Mouse (Mus musculus) G1E-ER4 (cell line): ENCODE measurements around the gene Slc35g3. TPM values are rescaled to one million over a fixed set of nuclear protein-coding genes. Genes with fewer than 3 reads are reported as not detected.

Experiments used
- GATA1 ChIP-seq: IDR thresholded peaks from one replicate; pipeline ENCODE4 v1.8.0; 2012; ENCODE audit warnings: low read length, inconsistent platforms
- polyA plus RNA-seq: library from polyadenylated mRNA; stranded (reverse); fragments of >175 nt; gene quantifications from 2 replicates; pipeline ENCODE4 v1.2.3, GENCODE M21; 2012

Gene Slc35g3
- polyA plus RNA-seq, 1 experiment, result not detected

DNA sequence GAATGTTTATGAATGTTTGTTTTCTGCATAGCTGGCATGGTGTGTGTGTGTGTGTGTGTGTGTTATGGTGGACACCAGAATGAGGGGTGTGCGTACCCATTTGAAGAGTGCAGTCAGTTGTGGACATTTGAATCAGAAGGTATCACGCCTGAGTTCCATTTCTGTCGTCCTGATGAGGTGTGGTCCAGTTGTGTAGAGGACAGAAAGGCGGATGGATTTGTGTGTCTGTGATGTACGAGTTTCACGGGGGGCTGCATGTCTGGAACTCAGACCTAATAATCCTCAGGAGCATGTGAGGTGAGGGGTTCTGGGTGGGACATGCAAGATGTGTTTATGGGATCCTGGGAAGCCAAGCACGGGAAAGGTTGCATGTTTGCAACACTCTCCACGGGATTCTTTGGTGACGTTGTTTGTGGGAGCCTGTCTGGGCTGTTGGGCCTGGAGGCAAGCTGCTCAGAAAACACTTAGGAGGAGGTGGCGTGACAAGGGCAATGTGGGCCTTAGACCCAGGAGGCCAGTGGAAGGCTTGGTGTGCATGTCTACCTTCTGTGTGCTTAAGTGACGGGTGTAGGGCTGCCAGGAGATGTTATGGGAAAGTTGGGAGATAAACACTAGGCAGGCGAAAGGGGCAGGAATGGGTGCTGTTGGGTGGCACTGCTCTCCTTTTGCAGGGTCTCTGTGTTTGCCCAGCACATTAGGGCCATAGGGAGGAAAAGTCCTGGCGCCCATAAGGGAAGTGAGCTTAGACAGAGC is 5.3 kb upstream of the Slc35g3 start:
- TF ChIP-seq GATA1, result no peak

DNA sequence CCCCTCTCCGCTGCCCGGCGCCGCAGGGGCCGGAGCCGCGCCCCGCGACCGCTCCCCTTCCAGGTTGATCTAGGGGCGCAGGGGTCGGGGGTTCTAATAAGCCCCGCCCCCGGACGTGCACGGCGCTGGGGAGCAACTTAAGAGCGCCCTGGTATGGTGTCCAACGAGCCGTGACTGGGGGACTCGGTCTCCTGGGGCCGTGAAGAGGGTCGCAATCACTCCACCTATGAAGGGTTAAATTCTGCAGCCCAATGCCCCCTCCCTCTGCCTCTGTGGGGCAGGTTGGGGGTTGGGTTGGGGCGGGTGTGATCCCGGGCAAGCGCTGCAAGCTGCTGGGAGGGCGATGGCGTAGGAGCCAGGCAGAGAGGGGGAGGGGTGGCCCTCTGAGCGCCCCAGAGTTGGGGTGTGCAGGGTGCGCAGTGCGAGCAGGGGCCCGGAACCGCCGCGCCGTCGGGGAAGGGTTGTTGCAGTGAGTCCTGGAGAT is 4.4 kb upstream of the Slc35g3 start:
- no peak for TF ChIP-seq GATA1

DNA sequence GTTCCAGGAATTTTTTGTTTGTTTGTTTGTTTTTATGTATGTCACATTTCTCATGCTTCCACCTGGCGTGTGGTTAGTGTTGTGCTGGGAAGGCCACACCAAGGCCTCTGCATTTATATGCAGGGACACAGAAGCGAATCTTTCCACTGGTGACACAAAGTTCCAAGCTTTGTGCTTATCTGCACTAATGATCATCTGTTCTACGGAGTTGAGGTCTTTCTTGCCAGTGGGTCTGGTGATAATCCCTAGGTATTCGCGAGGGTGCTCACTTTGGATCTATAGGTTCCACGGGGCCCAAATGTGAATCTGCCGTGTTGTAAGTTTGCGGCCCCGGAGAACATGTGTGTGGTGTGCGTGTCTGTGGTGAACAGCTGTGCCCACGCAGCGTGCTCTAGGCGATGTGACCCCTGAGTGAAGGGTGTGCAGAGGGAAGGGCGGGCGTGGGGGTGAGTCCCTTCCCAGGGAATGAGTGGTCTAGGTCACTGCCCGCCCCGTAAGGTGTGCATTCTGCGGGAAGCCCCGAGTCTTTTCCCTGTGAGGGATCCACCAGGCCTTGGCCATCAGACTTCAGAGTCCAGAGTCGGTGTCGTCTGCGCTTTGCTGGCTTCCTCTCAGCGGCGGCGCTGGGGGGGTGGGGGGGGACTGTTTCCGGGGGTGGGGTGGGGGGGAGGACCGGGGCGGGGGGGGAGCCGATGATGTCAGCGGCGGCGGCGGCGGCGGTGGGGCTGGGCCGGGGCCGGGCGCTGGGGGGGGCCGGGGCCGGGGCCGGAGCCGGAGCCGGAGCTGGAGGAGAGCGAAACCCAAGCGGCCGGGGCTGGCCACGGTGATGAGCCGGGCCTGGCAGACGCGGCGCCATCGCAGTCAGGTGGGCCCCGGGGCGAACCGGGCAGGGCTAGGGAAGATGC is 3.7 kb upstream of the Slc35g3 start, which contains the start of gene Zbtb4:
Zbtb4 (plus strand) TSS at position 692 of the 905 bp plus-strand sequence.
- no peak for TF ChIP-seq GATA1

DNA sequence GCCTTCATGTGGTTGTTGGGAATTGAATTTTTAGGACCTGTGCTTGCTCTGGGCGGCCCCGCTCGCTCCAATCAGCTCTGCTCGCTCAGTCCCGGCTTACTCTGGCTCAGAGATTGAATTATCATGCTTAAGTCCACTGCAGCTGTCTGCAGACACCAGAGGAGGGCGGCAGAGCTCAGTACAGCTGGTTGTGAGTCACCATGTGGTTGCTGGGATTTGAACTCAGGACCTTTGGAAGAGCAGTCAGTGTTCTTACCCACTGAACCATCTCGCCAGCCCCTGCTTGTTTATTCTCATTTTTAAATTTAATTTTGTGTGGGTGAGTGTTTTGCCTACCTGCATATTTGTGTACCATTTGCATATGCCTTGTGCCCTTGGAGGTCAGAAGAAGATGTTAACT is 1.8 kb upstream of the Slc35g3 start:
- TF ChIP-seq GATA1, result no peak

DNA sequence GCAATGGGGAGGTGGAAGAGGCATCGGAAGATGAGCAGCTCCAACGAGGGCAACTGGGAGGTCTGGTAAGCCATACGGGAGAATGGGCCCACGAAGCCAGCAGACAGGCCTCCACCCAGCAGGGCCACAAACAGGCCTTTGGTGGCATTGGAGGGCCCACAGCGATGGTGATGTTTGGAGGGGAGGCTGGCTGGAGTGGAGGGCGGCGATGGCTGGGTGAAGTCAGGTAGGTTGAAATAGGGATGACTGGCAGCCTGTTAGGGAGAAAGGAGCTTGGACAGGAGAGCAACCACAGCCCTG is 917 bp downstream of the Slc35g3 start:
- TF ChIP-seq GATA1, result no peak

DNA sequence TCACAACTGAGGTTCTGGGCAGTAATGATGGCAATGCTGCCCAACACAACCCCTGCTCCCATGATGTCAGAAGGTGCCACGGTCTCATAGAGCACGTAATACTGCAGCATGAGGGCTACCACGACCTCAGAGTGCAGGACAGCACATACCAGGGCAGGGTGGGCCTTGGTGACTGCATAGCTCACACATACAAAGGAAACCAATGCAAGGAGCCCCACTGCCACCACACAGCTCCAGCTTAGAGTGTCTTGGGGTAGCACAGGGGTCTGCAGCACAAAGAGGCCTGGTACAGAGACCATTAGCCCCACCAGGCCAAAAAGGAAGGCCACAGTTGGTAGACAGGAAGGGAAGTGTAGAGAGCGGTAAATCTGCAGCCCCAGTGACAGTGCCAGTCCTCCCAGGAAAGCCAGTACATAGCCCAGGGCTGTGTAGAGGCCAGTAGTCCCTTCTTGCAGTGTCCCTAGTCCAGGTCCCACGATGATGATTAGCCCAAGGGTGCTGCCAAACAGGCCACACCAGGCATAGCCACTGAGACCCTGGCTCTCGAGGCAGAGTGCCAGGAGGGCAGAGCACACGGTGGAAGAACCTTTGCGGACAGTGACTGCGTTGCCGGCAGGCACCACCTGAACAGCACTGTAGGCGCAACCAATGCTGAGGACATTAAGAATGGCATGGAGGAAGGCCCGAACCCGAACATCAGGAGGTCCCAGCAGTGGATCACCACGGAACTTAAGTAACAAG is 1.4 kb downstream of the Slc35g3 start:
- no peak for TF ChIP-seq GATA1

DNA sequence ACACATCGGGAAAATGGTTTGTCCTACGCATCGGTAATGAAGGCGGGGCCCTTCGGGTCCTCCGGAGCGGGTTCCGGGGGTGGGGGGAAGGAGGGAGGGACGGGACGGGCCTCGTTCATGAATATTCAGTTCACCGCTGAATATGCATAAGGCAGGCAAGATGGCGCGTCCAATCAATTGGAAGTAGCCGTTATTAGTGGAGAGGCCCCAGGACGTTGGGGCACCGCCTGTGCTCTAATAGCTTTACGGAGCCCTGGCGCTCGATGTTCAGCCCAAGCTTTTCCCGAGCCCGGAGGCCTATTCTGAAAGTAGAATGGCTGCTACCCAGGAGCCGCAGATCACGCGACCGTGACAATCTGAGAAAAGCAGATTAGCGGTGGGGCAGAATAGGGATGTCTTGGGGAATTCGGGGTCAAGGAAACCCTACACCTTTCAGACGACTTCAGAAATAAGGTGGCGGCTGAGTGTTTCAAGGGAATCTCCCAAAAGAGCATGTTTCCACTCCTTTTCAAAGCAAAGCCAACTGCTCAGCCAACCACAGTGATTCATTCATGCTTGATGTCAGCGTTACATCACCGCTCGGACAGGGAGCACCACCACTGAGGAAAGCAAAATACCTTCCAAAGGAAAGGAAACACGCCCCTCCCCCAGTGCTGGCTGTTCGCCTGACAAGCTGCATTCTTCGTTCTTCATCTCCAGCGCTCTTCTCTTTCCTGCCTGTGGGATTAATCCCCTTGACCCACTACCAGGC is 2.6 kb downstream of the Slc35g3 start:
- TF ChIP-seq GATA1, result no peak

DNA sequence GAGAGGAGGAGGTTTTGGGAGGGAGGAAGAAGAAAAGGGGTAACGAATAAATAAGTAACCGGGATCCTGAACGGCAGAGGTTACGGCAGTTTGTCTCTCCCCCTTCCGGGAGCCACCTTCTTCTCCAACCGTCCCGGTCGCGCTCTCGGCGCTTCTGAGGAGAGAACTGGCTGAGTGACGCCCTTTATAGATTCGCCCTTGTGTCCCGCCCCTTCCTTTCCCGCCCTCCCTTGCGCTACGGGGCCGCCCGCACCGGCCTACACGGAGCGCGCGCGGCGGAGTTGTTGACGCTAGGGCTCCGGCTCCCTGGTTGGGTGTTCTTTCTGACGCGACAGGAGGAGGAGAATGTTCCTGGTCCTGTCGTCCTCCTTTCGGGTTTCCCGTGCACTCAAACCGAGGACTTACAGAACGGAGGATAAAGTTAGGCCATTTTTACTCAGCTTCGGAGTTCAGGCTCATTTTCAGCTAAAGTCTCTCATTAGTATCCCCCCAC is 3.2 kb downstream of the Slc35g3 start, which contains the start of gene Polr2a:
Polr2a (minus strand) TSS at position 160 of the 493 bp plus-strand sequence.
- no peak for TF ChIP-seq GATA1

DNA sequence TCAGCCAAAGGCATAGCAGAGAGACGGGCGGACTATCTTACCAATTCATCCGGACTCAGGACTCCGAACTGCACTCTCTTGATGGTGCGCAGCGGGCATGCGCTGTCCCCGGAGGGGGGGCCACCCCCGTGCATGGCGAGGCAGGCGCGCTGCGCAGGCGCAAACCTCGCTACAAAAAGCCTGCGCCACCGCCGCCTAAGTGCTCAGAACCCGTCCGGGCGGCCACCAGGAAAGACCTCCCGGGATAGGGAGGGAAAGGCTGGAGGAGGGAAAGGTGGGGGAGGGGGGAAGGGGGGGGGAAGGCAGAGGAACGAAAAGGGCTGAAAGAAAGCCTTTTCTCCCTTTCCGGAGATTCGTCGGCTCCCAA is 3.7 kb downstream of the Slc35g3 start:
- no peak for TF ChIP-seq GATA1

DNA sequence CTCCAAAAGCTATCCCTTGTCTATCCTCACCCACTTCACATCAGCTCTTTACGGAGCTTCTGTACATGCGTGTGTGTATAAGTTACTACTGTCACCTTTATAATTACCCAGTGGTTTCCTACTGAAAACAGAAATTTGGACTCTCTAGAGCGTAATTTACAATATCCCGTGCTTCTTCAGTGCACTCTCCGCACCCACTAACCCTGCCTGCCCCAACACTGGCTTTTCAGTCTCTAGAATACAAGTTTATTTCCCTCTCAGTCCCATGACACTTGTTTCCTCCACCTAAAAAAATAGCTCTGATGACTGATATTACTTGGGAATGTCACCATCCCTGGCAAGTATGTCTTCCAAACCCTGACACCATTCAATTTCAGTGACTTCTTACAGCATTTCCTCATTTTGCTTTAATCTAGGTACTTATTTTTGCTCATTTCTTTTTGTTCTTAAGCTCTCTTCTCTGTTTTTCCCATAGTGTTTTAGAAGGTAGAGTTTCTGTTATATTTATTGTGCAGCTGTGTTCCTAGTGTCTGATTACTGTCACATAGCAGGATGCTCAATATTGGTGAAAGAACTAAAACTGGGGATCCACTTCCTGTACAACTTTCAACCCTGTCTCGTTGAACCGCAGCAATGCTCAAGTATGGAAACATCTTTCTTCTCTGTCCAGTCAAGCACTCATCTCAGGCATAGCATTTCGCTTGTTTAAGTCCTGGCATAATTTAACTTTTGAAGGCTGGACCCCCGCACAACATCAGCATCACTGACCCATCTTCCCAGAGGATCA is 4.3 kb downstream of the Slc35g3 start:
- no peak for TF ChIP-seq GATA1

DNA sequence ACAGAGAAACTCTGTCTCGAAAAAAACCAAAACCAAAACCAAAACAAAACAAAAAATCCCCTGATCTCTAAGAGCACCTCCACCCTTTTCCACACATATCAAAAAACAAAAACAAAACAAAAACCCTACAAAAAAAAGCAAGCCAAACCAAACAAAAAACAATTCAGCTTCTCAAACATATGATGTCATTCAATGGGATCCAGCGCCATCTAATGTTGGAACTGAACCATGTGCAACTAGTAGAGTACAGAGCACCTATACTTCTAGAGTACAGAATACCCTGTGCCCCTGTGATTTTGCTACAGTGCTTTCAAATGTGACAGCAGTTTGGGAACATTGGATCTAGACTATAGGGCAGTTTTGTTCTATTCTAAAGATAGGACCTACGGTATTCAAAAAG is 7.1 kb downstream of the Slc35g3 start:
- no peak for TF ChIP-seq GATA1

DNA sequence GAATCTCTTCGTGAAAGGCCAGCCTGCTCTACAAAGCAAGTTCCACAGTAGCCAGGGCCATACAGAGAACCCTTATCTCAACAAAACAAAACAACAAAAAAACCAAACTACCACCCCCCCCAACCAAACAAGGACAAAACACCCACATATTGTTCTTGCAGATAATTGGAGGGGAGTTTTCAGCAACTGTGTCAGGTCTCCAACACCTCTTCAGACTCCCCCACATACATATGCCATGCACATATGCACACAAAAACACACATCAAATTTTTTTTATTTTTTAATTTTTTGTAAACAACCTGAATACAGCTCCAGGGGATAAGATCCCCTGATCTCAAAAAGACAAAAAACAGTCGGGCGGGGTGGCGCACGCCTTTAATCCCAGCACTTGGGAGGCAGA is 7.5 kb downstream of the Slc35g3 start:
- no peak for TF ChIP-seq GATA1

DNA sequence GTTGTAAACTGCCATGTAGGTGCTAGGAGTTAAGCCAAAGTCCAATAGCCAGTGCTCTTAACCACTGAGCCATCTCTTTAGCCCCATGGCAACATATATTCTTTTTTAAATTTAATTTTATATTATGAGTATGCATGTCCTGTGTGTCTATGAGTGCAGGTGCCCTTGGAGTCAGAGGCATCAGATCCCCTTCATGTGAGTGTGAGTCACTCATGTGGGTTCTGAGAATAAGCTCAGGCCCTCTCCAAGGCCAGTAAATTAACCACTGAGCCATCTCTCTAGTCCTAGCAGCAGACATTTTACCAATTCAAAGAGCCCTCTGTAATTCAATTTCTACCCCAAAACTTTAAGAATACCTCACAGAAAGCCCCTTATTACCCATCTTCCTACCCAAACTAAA is 9.1 kb downstream of the Slc35g3 start:
- no peak for TF ChIP-seq GATA1

DNA sequence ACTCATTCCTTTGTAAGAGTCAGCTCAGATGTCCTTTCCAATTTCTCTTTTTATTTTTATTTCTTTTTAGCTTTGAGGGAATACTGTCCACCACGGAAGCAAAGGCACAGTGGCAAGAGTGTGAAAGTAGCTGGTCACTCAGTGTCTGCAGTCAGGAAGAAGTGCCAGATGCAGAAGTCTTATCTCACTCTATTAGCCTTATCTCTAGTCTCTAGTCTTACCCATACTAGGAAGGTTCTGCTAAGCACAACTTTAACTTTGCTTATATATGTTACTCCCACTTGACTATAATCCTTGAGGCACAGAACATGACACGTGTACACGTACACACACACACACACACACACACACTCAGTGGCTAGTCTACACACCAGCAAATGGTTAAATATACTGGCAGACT is 10.1 kb downstream of the Slc35g3 start:
- peak; percentile 66 for TF ChIP-seq GATA1
